Mouse (Mus musculus) c-Kit-positive CD71-negative TER-119-negative erythroid progenitor cells, embryonic 14.5 days (primary cell): ENCODE data around the gene Akap6.

Source experiments
- DNase-seq: peaks from one replicate; pipeline ENCODE4 v3.0.0-alpha.2; 2013; ENCODE audit warnings: low read depth

Gene Akap6

GRCm38 (mm10) chr12:53147696-53148095 lies 448.5 kb downstream of the Akap6 start:
- DNase-seq: peak; percentile 1

DNA sequence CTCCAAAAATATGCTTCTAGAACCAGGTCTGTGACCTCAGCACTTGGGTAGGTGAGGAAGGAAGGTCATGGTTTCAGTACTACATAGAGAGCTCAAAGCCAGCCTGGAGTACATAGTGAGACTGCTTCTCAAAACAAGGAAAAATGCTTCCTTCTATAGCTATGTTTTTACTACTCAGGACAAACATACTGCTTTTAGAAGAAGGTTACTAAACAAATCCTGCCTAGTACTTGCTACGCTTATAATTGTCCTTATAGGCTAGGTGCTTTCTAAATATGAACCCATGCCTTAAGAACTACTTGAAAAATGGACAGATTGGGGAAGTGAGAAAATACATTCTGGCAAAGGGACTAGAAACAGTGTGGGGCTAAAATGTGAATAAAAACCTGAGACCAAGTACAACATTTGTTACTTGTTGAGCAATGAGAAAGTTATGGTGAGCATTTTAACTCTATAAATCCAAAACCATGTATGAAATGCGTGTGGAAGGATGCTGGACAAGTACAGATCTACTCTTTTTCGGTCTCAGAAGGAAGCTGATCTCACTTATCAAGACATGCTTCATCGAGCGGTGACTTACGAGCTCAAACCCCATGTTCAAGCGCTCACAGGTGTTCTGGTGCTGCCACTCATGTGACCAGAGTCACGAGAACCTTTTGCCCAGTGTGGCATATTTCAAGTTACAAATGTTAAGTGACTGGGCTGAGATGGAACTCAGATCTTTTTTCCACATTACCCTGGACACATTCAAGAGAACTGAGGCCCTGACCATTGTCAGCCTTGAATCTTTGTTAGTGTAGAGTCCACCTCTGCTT lies 469.2 kb downstream of the Akap6 start:
- no peak for DNase-seq

- no peak for DNase-seq
These were observed 492.3 kb downstream of the Akap6 start for GRCm38 (mm10) chr12:53191435-53191834.

- DNase-seq: no peak
These were observed 494.5 kb downstream of the Akap6 start for GRCm38 (mm10) chr12:53193664-53194063.
